Mouse (Mus musculus): ENCODE data around the gene Pprc1.

- no peak for TF ChIP-seq CTCF (IDR thresholded peaks at IDR 0.05; ENCODE audit: control insufficient read depth, insufficient read depth, low read length)
- no peak for TF ChIP-seq POLR2A (IDR thresholded peaks at IDR 0.05; ENCODE audit: borderline replicate concordance, control insufficient read depth, low read depth, low read length)
Observed at GRCm38 (mm10) chr19:46085185-46085584, 40.5 kb downstream of the Pprc1 start.
